Mouse (Mus musculus): Measurements from ENCODE around the gene Smad1.

DNA sequence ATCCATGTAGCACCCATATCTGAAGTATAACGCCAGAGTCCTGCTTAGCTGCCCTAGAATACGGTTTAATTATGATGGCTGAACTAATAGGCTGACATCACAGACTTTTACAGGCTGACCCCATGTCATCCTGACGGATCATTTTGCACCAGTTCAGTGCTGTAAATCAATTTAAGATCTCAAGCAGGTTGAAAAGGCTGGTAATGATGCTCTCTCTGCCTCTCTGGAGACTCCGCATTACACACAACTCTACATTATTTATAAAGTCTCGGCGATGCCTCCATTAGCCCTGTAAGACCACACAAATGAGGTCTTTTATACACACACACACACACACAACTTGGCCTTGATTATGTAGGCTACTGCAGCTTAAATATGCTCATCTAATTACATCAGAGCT, 2.4 kb downstream of the Smad1 start:
- TF ChIP-seq POLR2A (IDR thresholded peaks at IDR 0.05; ENCODE audit: insufficient read depth, low read length) (no peak), CTCF (IDR thresholded peaks at IDR 0.05; ENCODE audit: low read depth, low read length) (no peak), EP300 (IDR thresholded peaks at IDR 0.05; ENCODE audit: insufficient read depth, low read depth, low read length) (no peak)
